Mouse (Mus musculus): ENCODE results near the gene Tcf7l1. TPM values are rescaled to one million over a fixed set of nuclear protein-coding genes. Genes with fewer than 3 reads are reported as not detected.

The Tcf7l1 gene
- total and polyA plus RNA-seq, 3 experiments = not detected

DNA sequence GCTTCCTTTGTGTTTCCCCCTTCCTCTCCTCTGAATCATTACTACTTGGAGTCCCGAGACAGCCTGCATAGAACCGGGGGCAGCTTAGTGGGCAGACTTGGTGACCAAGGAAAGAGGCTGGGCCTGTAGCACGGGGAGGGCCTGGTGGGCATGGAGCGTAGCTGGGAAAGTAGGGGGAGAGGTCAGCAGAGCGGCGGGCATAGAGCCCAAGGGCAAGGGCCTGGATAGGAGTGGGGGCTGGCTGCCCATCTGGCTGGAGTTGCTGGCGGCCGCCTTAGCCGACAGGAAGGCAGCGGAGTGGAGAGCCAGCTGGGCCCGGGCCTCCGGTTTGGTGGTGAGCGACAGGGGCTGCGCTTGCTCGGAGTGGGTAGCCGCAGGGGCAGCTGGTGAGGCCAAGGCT is 161.8 kb downstream of the Tcf7l1 start:
- TF ChIP-seq EP300 (IDR thresholded peaks at IDR 0.05; ENCODE audit: low read depth in 1 of 2, low read length in 2 of 2) (no peak), ZMIZ1 (IDR thresholded peaks at IDR 0.05; ENCODE audit: low read depth, low read length) (no peak), HCFC1 (IDR thresholded peaks at IDR 0.05; ENCODE audit: low read depth, low read length) (no peak), MAZ (IDR thresholded peaks at IDR 0.05; ENCODE audit: low read depth, low read length) (no peak), CHD2 (IDR thresholded peaks at IDR 0.05; ENCODE audit: low read length) (no peak), NELFE (IDR thresholded peaks at IDR 0.05; ENCODE audit: low read depth, low read length) (no peak), USF1 (IDR thresholded peaks at IDR 0.05; ENCODE audit: low read depth, low read length) (no peak), ELF1 (IDR thresholded peaks at IDR 0.05; ENCODE audit: low read depth, low read length) (no peak), CTCF (IDR thresholded peaks at IDR 0.05 in 2 of 3, conservative IDR thresholded peaks at IDR 0.05 in 1 of 3; ENCODE audit: control insufficient read depth in 1 of 3, insufficient read depth in 1 of 3, low read depth in 2 of 3, low read length in 3 of 3, poor library complexity in 1 of 3, severe bottlenecking in 1 of 3) (no peak), GATA1 (IDR thresholded peaks at IDR 0.05; ENCODE audit: low read depth, low read length) (no peak), KAT2A (conservative IDR thresholded peaks at IDR 0.05; ENCODE audit: low read depth, low read length) (no peak), NRF1 (IDR thresholded peaks at IDR 0.05; ENCODE audit: insufficient read depth, low read depth, low read length, poor library complexity, severe bottlenecking) (no peak), BHLHE40 (IDR thresholded peaks at IDR 0.05; ENCODE audit: borderline replicate concordance, low read depth, low read length) (no peak), ETS1 (IDR thresholded peaks at IDR 0.05; ENCODE audit: low read depth, low read length) (no peak), CHD1 (IDR thresholded peaks at IDR 0.05; ENCODE audit: low read depth, low read length) (no peak), USF2 (IDR thresholded peaks at IDR 0.05; ENCODE audit: borderline replicate concordance in 1 of 2, insufficient read depth in 1 of 2, low read depth in 1 of 2, low read length in 2 of 2) (no peak), MYB (IDR thresholded peaks at IDR 0.05; ENCODE audit: low read depth, low read length) (no peak)
- no peaks in the 10 kb centered on the region for H3K4me1 ChIP-seq (ENCODE audit: control insufficient read depth in 1 of 2, insufficient read depth in 2 of 2, low read length in 2 of 2)
- no peaks in the 10 kb centered on the region for H3K9me3 ChIP-seq (replicated peaks; ENCODE audit: insufficient read depth, low read length)
- H3K9ac ChIP-seq (ENCODE audit: control insufficient read depth, low read depth, low read length, poor library complexity, severe bottlenecking) = no peak overlapping the region
- no peaks in the 10 kb centered on the region for H3K79me2 ChIP-seq (ENCODE audit: control insufficient read depth, insufficient read depth, low read length, poor library complexity)
- DNase-seq (ENCODE audit: low read depth, low spot score) = no peak
- H3K4me3 ChIP-seq (ENCODE audit: control insufficient read depth in 1 of 2, insufficient read depth in 1 of 2, low read depth in 2 of 2, low read length in 2 of 2) = no peak overlapping the region
- H3K27ac ChIP-seq (ENCODE audit: control insufficient read depth, low read depth, low read length) = no peak overlapping the region
- peaks cover 4 to 10% of the 10 kb centered on the region in 2 experiments for H3K27me3 ChIP-seq (ENCODE audit: control insufficient read depth in 1 of 2, insufficient read depth in 2 of 2, low read length in 2 of 2)
- H3K36me3 ChIP-seq (ENCODE audit: control insufficient read depth in 1 of 2, insufficient read depth in 2 of 2, low read length in 2 of 2) = no peaks in the 10 kb centered on the region

DNA sequence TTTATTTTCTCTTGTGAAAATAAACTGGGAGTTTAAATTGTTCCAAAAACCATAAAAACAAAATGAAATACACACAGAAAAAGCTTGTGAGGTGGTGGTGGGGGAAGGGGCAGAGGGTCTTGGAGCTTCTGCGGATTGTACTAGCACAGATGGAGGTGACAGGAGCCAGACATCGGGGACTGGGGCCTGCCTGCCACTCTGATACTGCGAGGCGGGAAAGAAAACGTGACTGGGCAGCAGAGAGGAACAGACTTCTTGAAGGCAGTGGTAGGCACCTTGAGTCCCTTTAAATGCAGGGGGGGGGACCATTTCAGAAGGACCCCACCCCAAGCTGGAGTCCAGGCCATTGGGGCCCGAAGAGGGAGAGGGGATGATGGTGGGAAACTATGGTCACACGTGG is 162.7 kb downstream of the Tcf7l1 start:
- Histone ChIP-seq H3K79me2 (ENCODE audit: control insufficient read depth, insufficient read depth, low read length, poor library complexity) (no peaks in the 10 kb centered on the region), H3K4me1 (ENCODE audit: control insufficient read depth in 1 of 2, insufficient read depth in 2 of 2, low read length in 2 of 2) (no peaks in the 10 kb centered on the region), H3K36me3 (ENCODE audit: control insufficient read depth in 1 of 2, insufficient read depth in 2 of 2, low read length in 2 of 2) (no peaks in the 10 kb centered on the region), H3K27ac (ENCODE audit: control insufficient read depth, low read depth, low read length) (no peak overlapping the region), H3K9me3 (replicated peaks; ENCODE audit: insufficient read depth, low read length) (no peaks in the 10 kb centered on the region), H3K9ac (ENCODE audit: control insufficient read depth, low read depth, low read length, poor library complexity, severe bottlenecking) (no peak overlapping the region), H3K27me3 (ENCODE audit: control insufficient read depth in 1 of 2, insufficient read depth in 2 of 2, low read length in 2 of 2) (peaks cover 4 to 7% of the 10 kb centered on the region in 2 experiments), H3K4me3 (ENCODE audit: control insufficient read depth in 1 of 2, insufficient read depth in 1 of 2, low read depth in 2 of 2, low read length in 2 of 2) (no peak overlapping the region)
- DNase-seq (ENCODE audit: low read depth, low spot score) = no peak
- no peak for TF ChIP-seq CHD1 (IDR thresholded peaks at IDR 0.05; ENCODE audit: low read depth, low read length)
- TF ChIP-seq USF1 (IDR thresholded peaks at IDR 0.05; ENCODE audit: low read depth, low read length) = no peak
- no peak for TF ChIP-seq MXI1 (IDR thresholded peaks at IDR 0.05; ENCODE audit: low read depth, low read length)
- TF ChIP-seq MAFK (IDR thresholded peaks at IDR 0.05; ENCODE audit: borderline replicate concordance, low read depth, low read length) = no peak
- no peak for TF ChIP-seq KAT2A (conservative IDR thresholded peaks at IDR 0.05; ENCODE audit: low read depth, low read length)
- TF ChIP-seq MAX (IDR thresholded peaks at IDR 0.05; ENCODE audit: low read length) = no peak
- TF ChIP-seq CHD2 (IDR thresholded peaks at IDR 0.05; ENCODE audit: low read length) = no peak
- TF ChIP-seq MYB (IDR thresholded peaks at IDR 0.05; ENCODE audit: low read depth, low read length) = no peak
